Mouse (Mus musculus) liver, postnatal 0 days (tissue): Measurements from ENCODE around the gene Prss41.

Experiments
- CTCF ChIP-seq: sonication (generic); IDR thresholded peaks from 2 replicates; pipeline ENCODE4 v1.5.1; 2016; ENCODE audit warnings: antibody characterized with exemption, low read depth
- EP300 ChIP-seq: IDR thresholded peaks from 2 replicates; pipeline ENCODE4 v1.6.1; 2016; ENCODE audit warnings: antibody characterized with exemption, low read depth, mild to moderate bottlenecking

GRCm38 (mm10) chr17:23862926-23863325 lies 19.0 kb upstream of the Prss41 start:
- TF ChIP-seq CTCF (no peak), EP300 (no peak)
